Mouse (Mus musculus) CH12.LX (cell line): ENCODE data around the gene Olfr1499. TPM values are rescaled to one million over a fixed set of nuclear protein-coding genes. Genes with fewer than 3 reads are reported as not detected.

Source experiments
- DNase-seq: peaks from one replicate; pipeline ENCODE4 v3.0.0-alpha.2; 2013; ENCODE audit errors: extremely low read depth
- H3K27ac ChIP-seq: 2 replicates; pipeline ENCODE4 v1.5.1; 2012; ENCODE audit warnings: low read depth, mild to moderate bottlenecking, control low read depth, moderate library complexity; ENCODE audit not compliant: insufficient read depth
- H3K27me3 ChIP-seq: replicated peaks from 2 replicates; pipeline ENCODE3; 2012; ENCODE audit warnings: inconsistent platforms
- H3K36me3 ChIP-seq, 2 experiments: replicated peaks in 1 of 2; 2 replicates each; pipeline versions ENCODE3 to v1.6.1; 2012; ENCODE audit warnings: inconsistent platforms in 1 of 2, low read length in 1 of 2, mild to moderate bottlenecking in 1 of 2, mixed read lengths in 1 of 2, moderate library complexity in 1 of 2; ENCODE audit not compliant: control insufficient read depth in 1 of 2, insufficient read depth in 1 of 2
- H3K4me1 ChIP-seq, 2 experiments: 2 replicates each; pipeline ENCODE4 v1.6.1; 2012; ENCODE audit warnings: inconsistent platforms in 1 of 2, moderate library complexity in 1 of 2; ENCODE audit not compliant: insufficient read depth in 2 of 2, control insufficient read depth in 1 of 2
- H3K4me2 ChIP-seq: 2 replicates; pipeline ENCODE4 v1.6.1; 2012; ENCODE audit warnings: low read depth, mild to moderate bottlenecking, control low read depth; ENCODE audit not compliant: poor library complexity, insufficient read depth, severe bottlenecking
- H3K4me3 ChIP-seq, 3 experiments: fragments of 150-350 bp in 1 of 3; sonication (generic) in 1 of 3; replicated peaks in 1 of 3; 2 replicates each; pipeline versions ENCODE3 to v1.5.1; 2011 to 2012; ENCODE audit warnings: low read depth in 2 of 3, low read length in 2 of 3, mild to moderate bottlenecking in 2 of 3, moderate library complexity in 2 of 3, control low read depth in 1 of 3, improper control_type of control experiment in 1 of 3, inconsistent platforms in 1 of 3, mixed read lengths in 1 of 3; ENCODE audit not compliant: poor library complexity in 1 of 3
- H3K79me2 ChIP-seq: replicated peaks from 2 replicates; pipeline ENCODE4 v1.6.1; 2012; ENCODE audit warnings: mild to moderate bottlenecking, moderate library complexity; ENCODE audit not compliant: control insufficient read depth, poor library complexity, insufficient read depth, severe bottlenecking; ENCODE audit errors: extremely low read depth
- H3K9ac ChIP-seq: 2 replicates; pipeline ENCODE4 v1.6.1; 2012; ENCODE audit warnings: low read depth, mild to moderate bottlenecking, control low read depth, moderate library complexity; ENCODE audit not compliant: insufficient read depth
- H3K9me3 ChIP-seq: replicated peaks from 2 replicates; pipeline ENCODE3; 2012; ENCODE audit warnings: low read length, inconsistent platforms, mixed read lengths
- BHLHE40 ChIP-seq: IDR thresholded peaks from 2 replicates; pipeline ENCODE4 v1.6.1; 2011; ENCODE audit warnings: mild to moderate bottlenecking, low read depth, low read length, improper control_type of control experiment
- CHD1 ChIP-seq: IDR thresholded peaks from 2 replicates; pipeline ENCODE4 v1.6.1; 2012; ENCODE audit warnings: low read depth, low read length, improper control_type of control experiment, inconsistent platforms
- CTCF ChIP-seq, 2 experiments: IDR thresholded peaks in 1 of 2; conservative IDR thresholded peaks in 1 of 2; 2 replicates each; pipeline ENCODE4 v1.5.1; 2011 to 2012; ENCODE audit warnings: low read depth in 2 of 2, low read length in 2 of 2, improper control_type of control experiment in 1 of 2, inconsistent platforms in 1 of 2, mild to moderate bottlenecking in 1 of 2, moderate library complexity in 1 of 2
- E2F4 ChIP-seq: IDR thresholded peaks from 2 replicates; pipeline ENCODE4 v1.6.1; 2011; ENCODE audit warnings: low read depth, low read length, improper control_type of control experiment; ENCODE audit not compliant: insufficient replicate concordance
- ELF1 ChIP-seq: IDR thresholded peaks from 2 replicates; pipeline ENCODE4 v1.6.1; 2014; ENCODE audit warnings: low read depth, mild to moderate bottlenecking, inconsistent platforms, low read length, improper control_type of control experiment
- EP300 ChIP-seq: IDR thresholded peaks from 2 replicates; pipeline ENCODE4 v1.6.1; 2011; ENCODE audit warnings: low read length, improper control_type of control experiment
- ETS1 ChIP-seq: conservative IDR thresholded peaks from 2 replicates; pipeline ENCODE4 v1.6.1; 2012; ENCODE audit warnings: low read depth, mild to moderate bottlenecking, inconsistent platforms, low read length, improper control_type of control experiment, moderate library complexity
- GABPA ChIP-seq: IDR thresholded peaks from 2 replicates; pipeline ENCODE4 v1.6.1; 2012; ENCODE audit warnings: low read depth, low read length, improper control_type of control experiment, inconsistent platforms; ENCODE audit not compliant: insufficient replicate concordance
- IRF4 ChIP-seq: IDR thresholded peaks from 2 replicates; pipeline ENCODE4 v1.6.1; 2014; ENCODE audit warnings: low read depth, mild to moderate bottlenecking, inconsistent platforms, low read length, improper control_type of control experiment
- MAZ ChIP-seq: IDR thresholded peaks from 2 replicates; pipeline ENCODE4 v1.6.1; 2012; ENCODE audit warnings: low read depth, mild to moderate bottlenecking, inconsistent platforms, low read length, improper control_type of control experiment, moderate library complexity
- MXI1 ChIP-seq: IDR thresholded peaks from 2 replicates; pipeline ENCODE4 v1.6.1; 2011; ENCODE audit warnings: mild to moderate bottlenecking, low read depth, low read length, improper control_type of control experiment
- MYC ChIP-seq: IDR thresholded peaks from 2 replicates; pipeline ENCODE4 v1.6.1; 2011; ENCODE audit warnings: low read depth, mild to moderate bottlenecking, improper control_type of control experiment, low read length
- PAX5 ChIP-seq: IDR thresholded peaks from 2 replicates; pipeline ENCODE4 v1.6.1; 2012; ENCODE audit warnings: low read length, inconsistent platforms, mixed read lengths
- POLR2A ChIP-seq: IDR thresholded peaks from 2 replicates; pipeline ENCODE4 v1.6.1; 2011; ENCODE audit warnings: low read depth, mild to moderate bottlenecking, improper control_type of control experiment, low read length
- RAD21 ChIP-seq: IDR thresholded peaks from 2 replicates; pipeline ENCODE4 v1.6.1; 2011; ENCODE audit warnings: low read depth, mild to moderate bottlenecking, low read length, improper control_type of control experiment, moderate library complexity
- RCOR1 ChIP-seq: conservative IDR thresholded peaks from 2 replicates; pipeline ENCODE4 v1.6.1; 2012; ENCODE audit warnings: low read depth, mild to moderate bottlenecking, inconsistent platforms, low read length, improper control_type of control experiment
- SMC3 ChIP-seq: IDR thresholded peaks from 2 replicates; pipeline ENCODE4 v1.6.1; 2011; ENCODE audit warnings: low read depth, low read length, improper control_type of control experiment
- TCF12 ChIP-seq: IDR thresholded peaks from 2 replicates; pipeline ENCODE4 v1.6.1; 2014; ENCODE audit warnings: low read depth, mild to moderate bottlenecking, inconsistent platforms, low read length, improper control_type of control experiment
- UBTF ChIP-seq: IDR thresholded peaks from 2 replicates; pipeline ENCODE4 v1.6.1; 2012; ENCODE audit warnings: low read depth, mild to moderate bottlenecking, inconsistent platforms, low read length, improper control_type of control experiment, moderate library complexity
- ZC3H11A ChIP-seq: IDR thresholded peaks from 2 replicates; pipeline ENCODE4 v1.6.1; 2012; ENCODE audit warnings: low read depth, mild to moderate bottlenecking, inconsistent platforms, low read length, improper control_type of control experiment
- ZNF384 ChIP-seq: IDR thresholded peaks from 2 replicates; pipeline ENCODE4 v1.6.1; 2012; ENCODE audit warnings: low read depth, low read length, improper control_type of control experiment, inconsistent platforms
- dilution Hi-C: fragments of 300-500 bp; cut with MboI; formaldehyde crosslinking; loops from 2 replicates; pipeline ENCODE4 v1.14.3; 2020; ENCODE audit warnings: low sequenced_read_pairs; ENCODE audit not compliant: extremely low pct_unique_long_range_greater_than_20kb, extremely low pct_ligation_motif_present
- in situ Hi-C: fragments of 300-500 bp; cut with MboI; formaldehyde crosslinking; loops from 3 replicates; pipeline ENCODE4 v1.14.3; 2019; ENCODE audit warnings: low sequenced_read_pairs, low pct_ligation_motif_present, low pct_unique_long_range_greater_than_20kb, mixed read lengths
- polyA plus RNA-seq: library from polyadenylated mRNA; unstranded; fragments of >175 nt; gene quantifications from 2 replicates; pipeline ENCODE4 v1.2.1, GENCODE M21; 2012; ENCODE audit warnings: low read depth; ENCODE audit not compliant: insufficient read length
- total RNA-seq, 2 experiments: library from RNA; depleted of rRNA; stranded (reverse); fragments of 300-350 nt in 1 of 2; fragments of >200 nt in 1 of 2; gene quantifications; 2 replicates each; pipeline ENCODE4 v1.2.3; 2012 to 2014

Gene Olfr1499
- total and polyA plus RNA-seq, 3 experiments = not detected

GRCm38 (mm10) chr19:13820847-13821246 lies 1.6 kb upstream of the Olfr1499 start:
- Histone ChIP-seq H3K4me2 (no peak overlapping the region), H3K27me3 (no peaks in the 10 kb centered on the region), H3K27ac (no peak overlapping the region), H3K9me3 (no peaks in the 10 kb centered on the region), H3K9ac (no peak overlapping the region), H3K79me2 (no peaks in the 10 kb centered on the region), H3K4me3 (no peak overlapping the region), H3K4me1 (peaks cover 0 to 5% of the 10 kb centered on the region in 2 experiments; a peak in 1 of 4 replicates), H3K36me3 (no peaks in the 10 kb centered on the region)
- no peak for TF ChIP-seq CTCF (conservative IDR thresholded peaks at IDR 0.05 in 1 of 2, IDR thresholded peaks at IDR 0.05 in 1 of 2; ENCODE audit: low read depth in 2 of 2, low read length in 2 of 2)
- no peak for TF ChIP-seq MYC
- no peak for TF ChIP-seq EP300
- no peak for TF ChIP-seq E2F4
- no peak for TF ChIP-seq RAD21
- TF ChIP-seq MXI1 = no peak
- no peak for TF ChIP-seq ZNF384
- no peak for TF ChIP-seq CHD1
- TF ChIP-seq TCF12 = no peak
- no peak for TF ChIP-seq IRF4
- TF ChIP-seq PAX5 = no peak
- no peak for TF ChIP-seq ZC3H11A
- TF ChIP-seq MAZ = no peak
- no peak for TF ChIP-seq BHLHE40
- in situ Hi-C loops = no loop called here
- peak; percentile 31 for DNase-seq
- dilution Hi-C loops = no loop called here

DNA sequence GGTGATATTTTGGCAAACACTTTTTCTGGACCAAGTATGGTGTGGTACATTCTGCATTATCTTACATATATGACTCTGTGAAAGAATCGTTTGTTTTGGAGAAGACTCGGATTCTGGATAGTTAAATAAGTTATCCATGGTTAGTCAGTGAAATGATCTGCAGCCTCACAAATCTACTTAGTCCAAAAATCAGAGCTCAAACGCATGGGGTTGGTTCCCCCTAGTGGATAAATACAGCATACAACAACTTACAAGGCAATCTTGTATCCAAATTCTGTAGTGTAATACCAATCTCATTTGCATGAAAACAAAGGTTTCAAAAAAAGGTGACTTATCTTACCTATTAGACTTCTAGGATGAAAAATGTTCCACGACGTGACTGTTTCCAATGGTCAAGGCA lies 420 bp downstream of the Olfr1499 start:
- no peaks in the 10 kb centered on the region for H3K27me3 ChIP-seq
- peak; percentile 51 for DNase-seq
- H3K9ac ChIP-seq = no peak overlapping the region
- no peaks in the 10 kb centered on the region for H3K9me3 ChIP-seq
- in situ Hi-C loops = no loop called here
- dilution Hi-C loops = no loop called here
- no peak overlapping the region for H3K27ac ChIP-seq
- no peak overlapping the region for H3K4me3 ChIP-seq
- H3K36me3 ChIP-seq = no peaks in the 10 kb centered on the region
- H3K79me2 ChIP-seq = no peaks in the 10 kb centered on the region
- peaks cover 0 to 5% of the 10 kb centered on the region in 2 experiments; a peak in 1 of 4 replicates for H3K4me1 ChIP-seq
- no peak overlapping the region for H3K4me2 ChIP-seq
- TF ChIP-seq SMC3 (peak; percentile 22; the same call in 1 of the 2 replicates), RCOR1 (no peak), UBTF (no peak), ETS1 (no peak), CHD1 (no peak), POLR2A (no peak), RAD21 (peak; percentile 76), CTCF (conservative IDR thresholded peaks at IDR 0.05 in 1 of 2, IDR thresholded peaks at IDR 0.05 in 1 of 2; ENCODE audit: low read depth in 2 of 2, low read length in 2 of 2) (peak; percentile 39 to 66; a peak in 3 of 4 replicates), ELF1 (no peak), GABPA (no peak), ZNF384 (no peak)
